In the genomic region with DNA sequence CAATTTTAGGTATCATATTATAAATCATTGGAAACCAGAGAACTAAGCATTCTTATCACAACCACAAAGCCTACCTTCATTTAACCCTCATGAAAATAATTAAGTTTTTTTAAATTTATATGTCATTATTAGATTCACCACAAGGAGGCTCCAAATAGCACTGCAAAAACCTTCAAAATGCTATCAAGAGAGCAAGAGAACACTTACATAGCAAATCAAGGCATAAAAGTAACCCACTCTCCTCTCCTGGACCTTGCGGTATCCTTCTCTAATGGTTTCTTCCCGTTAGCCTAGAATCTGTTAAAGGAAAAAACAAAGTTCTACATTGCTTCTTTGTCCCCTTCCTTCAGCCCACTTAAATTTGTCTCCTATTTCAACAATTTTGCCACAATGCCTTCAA, we compare ENCODE assay signal across 12 mouse cellular contexts. TPM values are rescaled to one million over a fixed set of nuclear protein-coding genes. Genes with fewer than 3 reads are reported as not detected.
DNase-seq lines count a peak whose midpoint lies in the region; TF ChIP-seq lines count a peak whose summit lies in the region.
"Had no signal": no experiment of that assay in that cellular context is flagged by ENCODE, and none has a peak within 500 bp of the region (broad histone marks: within the 10 kb centered on the region; RNA-seq: fewer than 3 reads in every experiment).

No protein-coding gene starts in this region.

- TF ChIP-seq POLR2A in lung, adult 2 months (IDR thresholded peaks at IDR 0.05; ENCODE audit: borderline replicate concordance, extremely low read depth, low read depth, low read length), result no peak
- TF ChIP-seq POLR2A in brain, embryonic 14.5 days (IDR thresholded peaks at IDR 0.05; ENCODE audit: borderline replicate concordance, extremely low read depth, insufficient read depth, insufficient read length, poor library complexity, severe bottlenecking), result no peak

- H3K4me1 ChIP-seq in lung, adult 2 months (ENCODE audit: control insufficient read depth, insufficient read depth, low read length), result no peaks in the 10 kb centered on the region
- H3K4me1 ChIP-seq: forebrain, embryonic 12.5 days; heart, embryonic 15.5 days had no signal

- 0 out of 2 replicates have a peak, but pooled peaks have one; percentile 12 for TF ChIP-seq CTCF in lung, adult 2 months (IDR thresholded peaks at IDR 0.05; ENCODE audit: insufficient read depth, low read length)
- TF ChIP-seq CTCF in brain, embryonic 14.5 days (IDR thresholded peaks at IDR 0.05; ENCODE audit: borderline replicate concordance, extremely low read depth, insufficient read depth, insufficient read length), result no peak

- WGBS in lung, adult 2 months, result 58% methylated on average over 2 of the region's 2 CpGs

- H3K4me3 ChIP-seq in lung, adult 2 months (replicated peaks; ENCODE audit: extremely low read depth, low read depth, low read length), result no peak overlapping the region
- H3K4me3 ChIP-seq: forebrain, embryonic 12.5 days; heart, embryonic 15.5 days had no signal

- DNase-seq in cerebellum, adult 9-10 months, result peak; percentile 50
- no peak for DNase-seq in cerebellum, adult 11-12 months
- no peak for DNase-seq in lung, adult 2 months
- no peak for DNase-seq in lung, postnatal 36 days
- DNase-seq in brain, embryonic 14.5 days (ENCODE audit: low read depth), result peak; percentile 70
- DNase-seq in retina, postnatal 1 day, result peak; percentile 48
- DNase-seq in ovary, adult 18-20 months (ENCODE audit: low spot score), result no peak
- no peak for DNase-seq in ovary, postnatal 10 days (ENCODE audit: low spot score)
- DNase-seq: B cell, adult 2 months; lung, postnatal 4 days had no signal

RNA-seq across cellular contexts. Expression of a gene that starts 37.0 kb away (rescaled TPM):
- polyA plus RNA-seq in lung, adult 2 months (2012; rRNA removed), result 2.4 and 2.7 TPM in 2 replicates
- polyA plus RNA-seq in brain, embryonic 14.5 days (2012; rRNA removed), result 4.0 and 4.2 TPM in 2 replicates

RNA-seq across cellular contexts. Expression of a gene that starts 37.2 kb away (rescaled TPM):
- polyA plus RNA-seq in lung, adult 2 months (2012; rRNA removed), result 63.6 and 83.7 TPM in 2 replicates
- 78.7 and 99.3 TPM in 2 replicates for polyA plus RNA-seq in brain, embryonic 14.5 days (2012; rRNA removed)

RNA-seq across cellular contexts. Expression of a gene that starts 53.9 kb away (rescaled TPM):
- polyA plus RNA-seq in lung, adult 2 months (2012; rRNA removed), result 10.3 and 12.2 TPM in 2 replicates
- 0.86 and 1.2 TPM in 2 replicates for polyA plus RNA-seq in brain, embryonic 14.5 days (2012; rRNA removed)

Comparison
In these comparisons a context has a peak if more than half of its experiments do, and no peak if none do; other contexts are left out.
1. DNase-seq: peak in cerebellum, adult 9-10 months (single experiment), brain, embryonic 14.5 days (single experiment) and retina, postnatal 1 day (single experiment); none in cerebellum, adult 11-12 months (single experiment), lung, adult 2 months (single experiment), lung, postnatal 36 days (single experiment), ovary, adult 18-20 months (single experiment) and ovary, postnatal 10 days (single experiment).